In genomic region chr16:94890056-94890455, GRCm38 (mm10) we compare ENCODE assay signal across 13 mouse cellular contexts.
DNase-seq lines count a peak whose midpoint lies in the region; ATAC-seq lines count a peak whose summit lies in the region.
"Had no signal": no experiment of that assay in that cellular context is flagged by ENCODE, and none has a peak within 500 bp of the region (broad histone marks: within the 10 kb centered on the region; RNA-seq: fewer than 3 reads in every experiment).

No protein-coding gene starts in this region.

- H3K4me2 ChIP-seq in kidney, embryonic 15.5 days = no peak overlapping the region

- WGBS in kidney, embryonic 15.5 days = 54% methylated on average over 2 of the region's 2 CpGs

- H3K9ac ChIP-seq in kidney, embryonic 15.5 days = no peak overlapping the region
- H3K9ac ChIP-seq: liver, embryonic 14.5 days had no signal

- peaks cover 20% of the 10 kb centered on the region for H3K4me1 ChIP-seq in kidney, embryonic 15.5 days

- DNase-seq in kidney, adult 18-20 months = peak; percentile 9
- peak; percentile 46 for DNase-seq in right cerebral cortex, adult 18-20 months
- no peak for DNase-seq in right cerebral cortex, postnatal 25 days
- peak; percentile 49 for DNase-seq in cerebellum, adult 8-10 months
- peak; percentile 12 to 34 for DNase-seq in kidney, postnatal 4 days
- no peak for DNase-seq in gastrocnemius, postnatal 4 days (ENCODE audit: low spot score in 2 of 2)
- DNase-seq in left cerebral cortex, adult 11 months (ENCODE audit: low spot score) = no peak
- DNase-seq: thymus, postnatal 14 days had no signal

- no peaks in the 10 kb centered on the region for H3K27me3 ChIP-seq in kidney, embryonic 15.5 days

- H3K9me3 ChIP-seq in kidney, embryonic 15.5 days (replicated peaks) = no peaks in the 10 kb centered on the region
- H3K9me3 ChIP-seq: forebrain, embryonic 10.5 days; hindbrain, embryonic 10.5 days; midbrain, embryonic 10.5 days had no signal

- no peaks in the 10 kb centered on the region for H3K36me3 ChIP-seq in kidney, embryonic 15.5 days
- H3K36me3 ChIP-seq: forebrain, embryonic 10.5 days; hindbrain, embryonic 10.5 days; midbrain, embryonic 10.5 days had no signal

- no peak overlapping the region for H3K27ac ChIP-seq in kidney, embryonic 15.5 days
- H3K27ac ChIP-seq: forebrain, embryonic 10.5 days; hindbrain, embryonic 10.5 days; liver, embryonic 14.5 days; midbrain, embryonic 10.5 days had no signal

- H3K4me3 ChIP-seq in kidney, embryonic 15.5 days (replicated peaks) = no peak overlapping the region
- H3K4me3 ChIP-seq: forebrain, embryonic 10.5 days; hindbrain, embryonic 10.5 days; midbrain, embryonic 10.5 days had no signal

- ATAC-seq in kidney, embryonic 15.5 days (replicated peaks; ENCODE audit: low FRiP score) = no peak

Comparison
In these comparisons a context has a peak if more than half of its experiments do, and no peak if none do; other contexts are left out.
1. DNase-seq: peak in kidney, adult 18-20 months (single experiment), right cerebral cortex, adult 18-20 months (single experiment), cerebellum, adult 8-10 months (single experiment) and kidney, postnatal 4 days (2 of 2); none in right cerebral cortex, postnatal 25 days (single experiment), gastrocnemius, postnatal 4 days (0 of 2) and left cerebral cortex, adult 11 months (single experiment).